Mouse (Mus musculus): ENCODE results near the gene Fancd2os.

Fancd2os gene

DNA sequence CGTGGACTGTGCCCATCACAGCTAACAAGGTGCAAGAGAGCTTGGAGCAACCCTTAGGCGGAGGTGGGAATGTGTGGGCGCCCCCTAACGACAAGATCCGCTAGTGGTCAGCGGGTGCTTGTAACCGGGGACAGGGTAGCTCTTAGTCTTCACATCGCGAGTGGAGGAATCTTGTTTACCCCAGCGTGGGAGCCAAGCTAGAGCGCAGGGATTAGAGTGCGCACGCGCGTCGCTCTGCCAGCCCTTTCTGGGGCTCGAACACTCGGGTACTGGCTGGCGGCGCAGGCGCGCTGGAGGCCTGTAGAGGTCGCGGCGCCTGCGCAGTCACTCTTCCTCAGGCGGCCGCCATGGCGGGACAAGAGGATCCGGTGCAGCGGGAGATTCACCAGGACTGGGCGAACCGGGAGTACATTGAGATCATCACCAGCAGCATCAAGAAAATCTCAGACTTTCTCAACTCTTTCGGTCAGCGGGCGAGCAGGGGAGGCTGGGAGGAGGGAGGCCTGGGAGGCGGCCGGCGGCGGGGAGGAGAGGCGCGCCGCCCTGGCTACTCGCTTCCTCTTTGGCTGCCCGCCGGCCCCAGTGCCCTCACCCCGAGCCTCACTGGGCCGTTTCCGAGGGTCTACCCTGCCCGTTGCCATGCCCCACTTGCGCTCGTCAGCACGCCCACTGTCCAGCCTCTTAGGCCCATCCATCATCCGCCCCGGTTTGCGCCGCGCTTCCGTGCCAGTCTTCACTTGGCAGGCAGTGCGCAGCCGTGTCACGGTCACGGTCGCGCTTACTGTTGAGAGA lies 4.1 kb upstream of the Fancd2os start, which contains the start of gene Brk1:
TSS of gene Brk1 (plus strand) at position 341 of the 792 bp plus-strand sequence.
- peak; percentile 87 to 94 for DNase-seq

DNA sequence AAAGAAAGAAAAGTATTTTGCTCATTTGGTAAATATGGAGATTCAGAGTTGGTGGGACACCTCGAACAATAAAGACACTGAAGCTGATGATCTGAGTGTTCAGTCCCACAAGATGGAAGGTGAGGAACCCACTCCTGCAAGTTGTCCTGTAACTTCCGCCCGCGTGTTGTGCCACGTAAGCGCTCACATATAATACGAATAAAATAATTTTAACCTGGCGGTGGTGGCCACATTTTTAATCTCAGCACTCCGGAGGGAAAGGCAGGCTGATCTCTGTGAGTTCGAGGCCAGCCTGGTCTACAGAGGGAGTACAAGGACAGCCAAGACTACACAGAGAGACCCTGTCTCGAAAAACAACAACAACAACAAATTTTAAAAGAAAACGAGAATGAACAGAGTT lies 3.5 kb upstream of the Fancd2os start:
- no peak for DNase-seq

DNA sequence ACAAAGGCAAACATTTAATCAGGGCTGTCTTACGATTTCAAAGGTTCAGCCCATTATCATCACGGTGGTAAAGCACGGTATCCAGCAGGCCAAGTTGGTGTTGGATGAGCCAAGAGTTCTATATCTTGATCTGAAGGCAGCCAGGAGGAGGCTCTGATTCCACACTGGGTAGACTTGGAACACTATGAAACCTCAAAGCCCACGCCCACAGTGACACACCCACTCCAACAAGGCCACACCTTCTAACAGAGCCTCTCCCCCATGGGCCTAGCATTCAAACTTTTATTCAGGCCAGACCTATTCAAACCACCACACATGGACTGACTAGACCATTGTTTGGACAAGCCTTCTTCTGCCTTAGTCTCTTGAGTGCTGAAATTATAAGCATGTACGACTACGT lies 2.3 kb upstream of the Fancd2os start:
- DNase-seq: no peak

DNA sequence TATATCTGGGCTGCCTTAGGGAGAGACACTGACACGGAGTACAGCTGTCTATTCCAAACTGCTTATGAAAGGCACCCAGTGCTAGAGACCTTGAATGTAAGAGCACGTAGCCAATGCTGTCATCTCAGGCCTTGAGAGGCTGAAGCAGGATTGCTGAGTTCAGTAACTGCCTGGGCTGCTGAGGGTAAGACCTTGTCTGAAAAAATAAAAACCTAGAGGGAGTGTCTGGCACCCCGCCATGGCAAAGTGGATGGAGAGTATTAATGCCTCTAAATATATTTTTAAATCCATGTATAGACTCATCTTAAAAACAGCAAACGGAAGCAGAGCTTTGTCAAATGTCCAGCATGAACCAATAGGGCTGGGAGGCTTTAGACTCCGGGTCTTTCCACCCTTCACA lies 682 bp downstream of the Fancd2os start:
- peak in 1 of 2 experiments; percentile 39 for DNase-seq

DNA sequence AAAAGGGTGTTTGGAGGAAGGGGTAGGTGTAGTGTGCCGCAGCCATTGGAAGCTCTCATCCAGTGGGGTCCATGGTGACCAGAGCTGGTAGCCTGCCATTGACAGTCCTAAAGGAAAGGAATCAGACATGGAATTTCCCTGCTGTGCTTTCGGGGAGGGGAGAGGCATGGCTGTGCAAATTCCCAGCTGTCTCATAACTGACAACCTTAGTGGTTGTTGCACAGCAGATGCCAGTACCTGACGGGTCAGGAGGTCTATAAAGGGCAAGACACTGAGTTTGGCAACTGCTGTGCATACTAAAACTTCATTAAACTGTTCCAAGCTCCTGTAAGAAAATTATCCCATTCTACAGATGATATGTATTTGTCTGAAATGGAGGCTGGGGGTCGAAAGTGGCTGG lies 2.6 kb downstream of the Fancd2os start:
- no peak for DNase-seq

DNA sequence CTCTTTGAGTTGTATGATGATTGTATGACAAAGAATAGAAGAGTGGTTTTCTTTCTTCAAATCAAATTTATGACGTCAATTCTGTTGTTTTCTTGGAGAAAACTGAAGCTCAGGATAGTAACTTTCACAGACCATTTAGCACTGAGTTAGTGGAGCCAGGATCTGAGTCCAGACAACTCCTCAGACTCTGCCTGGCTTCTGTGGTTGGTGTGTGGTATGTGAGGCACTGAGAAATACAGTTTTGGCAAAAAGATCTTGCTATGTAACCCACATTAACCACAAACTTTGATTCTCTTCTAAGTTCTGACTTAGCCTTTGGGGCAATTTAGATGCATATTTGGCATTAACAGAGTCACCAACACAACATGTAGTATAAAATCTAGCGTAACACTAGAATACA lies 7.9 kb downstream of the Fancd2os start:
- no peak for DNase-seq

DNA sequence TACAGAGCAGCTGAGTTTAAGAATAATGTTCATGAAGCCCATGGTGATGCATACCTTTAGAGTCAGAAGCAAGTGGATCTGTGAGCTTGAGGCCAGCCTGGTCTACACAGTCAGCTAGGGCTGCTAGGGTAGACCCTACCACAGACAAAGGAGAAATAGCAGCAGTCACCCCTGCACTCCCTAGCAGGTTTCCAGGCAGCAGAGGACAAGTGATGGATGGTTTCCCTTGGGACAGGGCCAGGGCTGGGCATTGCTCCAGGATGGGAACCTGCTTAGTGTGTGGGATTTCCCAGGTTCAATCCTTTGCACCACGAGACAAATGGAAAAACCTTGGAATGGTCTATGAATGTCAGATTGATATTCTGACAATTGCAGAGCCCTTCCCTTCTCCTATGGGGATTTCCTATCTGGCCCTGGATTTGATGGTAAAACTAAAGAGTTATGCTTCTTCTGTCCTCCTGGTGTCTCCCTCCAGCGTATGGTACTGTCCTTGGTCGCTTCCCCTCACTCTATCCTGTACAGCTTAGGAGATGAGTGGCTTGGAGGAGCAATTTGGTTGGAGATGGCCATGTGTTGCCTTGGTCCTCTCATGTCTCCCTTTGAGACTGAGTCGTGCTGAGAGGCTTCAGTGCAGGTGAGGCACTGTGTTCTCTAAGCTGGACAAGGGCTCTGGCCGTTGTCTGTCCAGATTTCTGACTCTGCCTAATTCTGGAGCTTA lies 13.9 kb downstream of the Fancd2os start:
- DNase-seq: peak; percentile 75 to 89

DNA sequence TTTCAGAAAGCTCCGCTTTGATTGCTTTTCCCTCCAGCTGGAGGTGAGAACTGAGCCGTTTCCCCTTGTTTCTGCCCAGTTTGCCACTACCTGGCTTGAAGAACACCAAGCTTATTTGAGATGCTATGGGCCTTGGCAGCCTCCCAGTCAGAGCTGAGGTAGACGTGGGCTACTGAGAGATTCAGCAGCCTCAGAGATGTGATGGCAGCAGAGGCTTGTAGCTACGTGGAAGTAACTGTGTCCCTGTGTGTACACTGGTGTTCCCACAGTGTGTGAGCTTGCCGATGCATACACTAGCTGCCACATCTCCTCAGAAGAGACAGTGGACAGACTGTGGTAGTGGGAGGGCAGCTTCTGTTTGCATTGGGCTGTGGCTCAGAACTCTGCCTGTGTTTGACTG lies 15.4 kb downstream of the Fancd2os start:
- no peak for DNase-seq

DNA sequence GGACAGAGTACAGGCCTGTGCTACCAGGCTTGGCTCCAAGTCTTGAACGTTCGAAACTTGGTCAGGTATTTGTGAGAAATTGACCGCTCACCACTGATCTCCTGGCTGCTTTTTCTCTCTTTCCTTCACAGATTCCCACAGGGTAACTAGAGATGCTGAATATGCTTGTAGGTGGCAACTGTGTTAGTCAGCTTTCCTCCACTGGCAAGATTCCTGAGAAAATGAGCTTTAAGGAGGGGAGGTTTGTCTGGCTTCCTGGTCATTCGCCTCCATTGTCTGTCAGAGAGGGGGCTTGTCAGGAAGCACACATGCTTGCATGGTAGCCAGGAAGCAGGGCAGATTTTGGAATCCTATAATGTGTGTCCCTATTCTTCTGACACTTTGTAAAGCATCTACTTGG lies 17.5 kb downstream of the Fancd2os start:
- DNase-seq: no peak

DNA sequence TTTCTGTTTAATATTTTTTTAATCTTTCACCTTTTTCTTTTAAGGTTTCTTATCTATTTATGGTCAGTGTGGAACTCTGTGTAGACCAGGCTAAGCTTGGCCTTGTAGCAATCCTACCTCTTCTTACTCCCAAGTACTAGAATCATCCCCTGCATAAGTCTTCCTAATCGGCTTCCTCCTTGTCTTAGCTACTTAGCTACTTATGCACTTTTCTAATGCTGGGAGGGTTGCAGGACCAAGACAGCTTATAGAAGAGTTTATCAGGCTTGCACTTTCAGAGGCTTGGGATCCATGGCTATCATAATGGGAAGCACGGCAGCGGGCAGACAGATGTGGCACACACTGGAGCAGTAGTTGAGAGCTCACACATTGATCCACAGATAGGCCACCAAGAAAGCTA lies 21.2 kb downstream of the Fancd2os start:
- DNase-seq: no peak

DNA sequence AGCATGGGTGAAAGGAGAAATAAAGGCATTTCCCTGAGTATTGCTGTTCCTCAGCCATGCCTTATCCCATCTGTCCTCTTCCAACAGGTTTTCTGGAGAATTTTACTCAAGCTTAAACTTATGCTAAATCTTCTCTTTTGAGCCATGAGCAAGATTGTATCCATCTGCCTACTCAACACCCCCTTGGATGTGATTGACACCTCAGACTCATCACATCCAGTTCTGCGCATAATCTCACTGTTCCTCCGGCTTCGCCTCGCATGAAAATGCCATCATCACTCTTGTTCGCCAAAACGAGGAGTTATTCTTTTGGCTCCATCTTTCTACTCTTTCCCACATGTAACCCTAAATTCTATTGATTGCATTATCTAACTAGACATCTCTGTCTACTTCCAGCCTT lies 24.5 kb downstream of the Fancd2os start:
- no peak for DNase-seq

DNA sequence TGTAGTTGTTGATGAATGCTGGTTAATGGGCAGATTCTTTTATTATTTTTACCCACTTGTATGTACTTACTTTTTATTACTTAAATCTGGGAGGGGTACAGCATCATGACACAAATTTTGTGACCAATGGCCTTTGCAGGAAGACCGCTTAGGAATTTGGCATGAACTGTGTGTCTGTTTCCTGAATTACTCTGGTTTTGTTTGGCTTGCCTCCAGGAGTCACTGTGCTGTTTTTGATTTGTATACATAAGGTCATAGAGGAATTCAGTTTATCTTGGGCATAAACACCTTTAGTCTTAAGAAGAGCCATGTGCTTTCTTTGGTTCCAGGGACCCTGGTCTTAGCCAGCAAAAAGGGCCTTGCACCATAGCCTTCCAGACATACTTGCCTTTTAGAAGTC lies 36.0 kb downstream of the Fancd2os start:
- DNase-seq: peak; percentile 8 to 14

DNA sequence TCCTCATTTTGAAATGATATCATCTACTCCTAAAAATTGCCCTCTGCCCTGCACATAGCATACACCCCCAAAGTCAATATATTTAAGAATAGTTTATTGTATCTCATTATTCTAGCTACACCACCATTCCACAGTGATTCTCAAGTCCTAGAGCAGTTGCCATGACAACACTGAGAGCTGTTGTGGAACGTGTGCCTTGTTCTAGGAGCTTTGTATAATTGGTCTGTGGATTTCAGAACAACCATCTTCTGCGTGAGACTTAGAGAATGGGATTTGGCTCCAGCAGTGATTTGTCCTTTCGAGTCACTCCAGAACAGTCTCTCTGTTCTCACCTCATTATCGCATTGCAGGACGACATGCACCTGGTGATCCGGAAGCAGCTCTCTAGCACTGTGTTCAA lies 40.8 kb downstream of the Fancd2os start:
- DNase-seq: no peak

Data from kidney, postnatal 36 days (tissue).